Mouse (Mus musculus) forebrain, embryonic 16.5 days (tissue): ENCODE measurements around the gene Set. TPM values are rescaled to one million over a fixed set of nuclear protein-coding genes. Genes with fewer than 3 reads are reported as not detected.

Source experiments
- ATAC-seq: fragments of 200-750 bp; cut with Nextera tagmentation; 2 replicates; pipeline ENCODE4 v1.8.0; 2017; ENCODE audit warnings: mild to moderate bottlenecking, moderate library complexity
- H3K27ac ChIP-seq: fragments of 300-500 bp; sonication (generic); 2 replicates; pipeline ENCODE4 v1.5.1; 2014; ENCODE audit warnings: low read length, control low read depth
- H3K27me3 ChIP-seq: fragments of 300-500 bp; sonication (generic); replicated peaks from 2 replicates; pipeline ENCODE4 v1.6.1; 2014; ENCODE audit warnings: low read length; ENCODE audit not compliant: control insufficient read depth, insufficient read depth
- H3K36me3 ChIP-seq: fragments of 300-500 bp; sonication (generic); 2 replicates; pipeline ENCODE4 v1.6.1; 2014; ENCODE audit not compliant: control insufficient read depth, insufficient read depth
- H3K4me1 ChIP-seq: fragments of 300-500 bp; sonication (generic); replicated peaks from 2 replicates; pipeline ENCODE4 v1.6.1; 2014; ENCODE audit warnings: low read length; ENCODE audit not compliant: control insufficient read depth, insufficient read depth
- H3K4me2 ChIP-seq: fragments of 300-500 bp; sonication (generic); 2 replicates; pipeline ENCODE4 v1.6.1; 2014; ENCODE audit warnings: mild to moderate bottlenecking, low read length, control low read depth
- H3K4me3 ChIP-seq: fragments of 300-500 bp; sonication (generic); replicated peaks from 2 replicates; pipeline ENCODE4 v1.5.1; 2014; ENCODE audit warnings: mild to moderate bottlenecking, low read length, control low read depth
- H3K9ac ChIP-seq: fragments of 300-500 bp; sonication (generic); replicated peaks from 2 replicates; pipeline ENCODE4 v1.6.1; 2014; ENCODE audit warnings: low read depth, low read length, control low read depth
- H3K9me3 ChIP-seq: fragments of 300-500 bp; sonication (generic); 2 replicates; pipeline ENCODE4 v1.6.1; 2016; ENCODE audit warnings: low read length; ENCODE audit not compliant: control insufficient read depth
- whole genome bisulfite sequencing: fragments of 180-500 bp; shearing (Covaris S2); extraction: QIAGEN DNeasy Blood & Tissue Kit; methylation state at CpG from one replicate; pipeline ENCODE4 v1.1.7; 2014; 5-methylcytosine and 5-hydroxymethylcytosine counted together
- polyA plus RNA-seq: library from polyadenylated mRNA; unstranded; fragments of >200 nt; fragmentation: Nextera tagmentation; extraction: Ambion mirVana; gene quantifications from 2 replicates; pipeline ENCODE4 v1.2.1, GENCODE M21; 2015

Gene Set
- 407 and 435 TPM in 2 replicates for polyA plus RNA-seq

GRCm38 (mm10) chr2:30057223-30057904 is at the start of gene Set:
Gene Set (plus strand): TSS chr2:30057378.
- no peak for ATAC-seq
- 51% methylated on average over 11 of the region's 12 CpGs for WGBS

GRCm38 (mm10) chr2:30009101-30009500 is 48.1 kb upstream of the Set start:
- WGBS, result 61% methylated on average over 1 of the region's 1 CpGs
- Histone ChIP-seq H3K27ac (no peak overlapping the region), H3K36me3 (peaks cover 77% of the 10 kb centered on the region), H3K9me3 (no peaks in the 10 kb centered on the region), H3K4me2 (no peak overlapping the region), H3K27me3 (no peaks in the 10 kb centered on the region), H3K4me1 (no peaks in the 10 kb centered on the region), H3K9ac (no peak overlapping the region), H3K4me3 (no peak overlapping the region)
- no peak for ATAC-seq

More at GRCm38 (mm10) chr2:30057223-30057904, at the start of gene Set:
- Histone ChIP-seq H3K9ac (no peak within 1 kb of the TSS), H3K4me2 (no peak within 1 kb of the TSS), H3K27ac (no peak within 1 kb of the TSS), H3K36me3 (no peaks in the 10 kb centered on the region), H3K9me3 (no peaks in the 10 kb centered on the region), H3K27me3 (no peaks in the 10 kb centered on the region), H3K4me1 (peaks cover 8% of the 10 kb centered on the region), H3K4me3 (no peak within 1 kb of the TSS)

- WGBS, result 65% methylated on average over 8 of the region's 8 CpGs
- H3K4me1 ChIP-seq, result no peaks in the 10 kb centered on the region
These were observed 46.3 kb upstream of the Set start for GRCm38 (mm10) chr2:30010840-30011281.

GRCm38 (mm10) chr2:30014326-30014966 is 42.7 kb upstream of the Set start:
- no peak for ATAC-seq
- H3K9ac ChIP-seq, result no peak overlapping the region
- no peak overlapping the region for H3K4me2 ChIP-seq
- H3K9me3 ChIP-seq, result no peaks in the 10 kb centered on the region
- 89% methylated on average over 11 of the region's 11 CpGs for WGBS
- H3K27me3 ChIP-seq, result no peaks in the 10 kb centered on the region
- H3K4me3 ChIP-seq, result no peak overlapping the region
- H3K4me1 ChIP-seq, result no peaks in the 10 kb centered on the region
- peaks cover 82% of the 10 kb centered on the region for H3K36me3 ChIP-seq
- H3K27ac ChIP-seq, result no peak overlapping the region

More at GRCm38 (mm10) chr2:30010840-30011281, 46.3 kb upstream of the Set start:
- no peak overlapping the region for H3K4me2 ChIP-seq
- no peak overlapping the region for H3K27ac ChIP-seq
- ATAC-seq, result no peak
- no peaks in the 10 kb centered on the region for H3K9me3 ChIP-seq
- H3K36me3 ChIP-seq, result peaks cover 82% of the 10 kb centered on the region
- no peaks in the 10 kb centered on the region for H3K27me3 ChIP-seq
- no peak overlapping the region for H3K9ac ChIP-seq
- H3K4me3 ChIP-seq, result no peak overlapping the region

DNA sequence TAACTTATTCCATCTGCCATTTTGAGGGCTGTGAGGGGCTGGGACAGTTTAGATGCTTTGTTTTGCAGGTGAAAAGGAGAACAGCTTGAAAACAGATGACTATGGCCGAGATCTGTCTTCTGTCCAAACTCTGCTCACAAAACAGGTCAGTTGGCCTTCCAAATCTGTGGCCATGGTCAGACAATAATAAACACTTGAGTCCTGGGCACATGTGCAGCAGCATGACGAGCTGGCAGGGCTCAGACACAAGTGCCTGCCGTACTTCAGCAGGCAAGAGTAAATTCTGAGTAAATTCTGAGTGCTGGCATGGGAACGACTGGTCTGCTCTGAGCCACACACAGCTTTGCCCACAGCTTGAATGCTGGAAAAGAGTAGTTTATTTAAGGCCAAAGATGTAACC is 31.7 kb upstream of the Set start:
- WGBS, result 87% methylated on average over 4 of the region's 4 CpGs

DNA sequence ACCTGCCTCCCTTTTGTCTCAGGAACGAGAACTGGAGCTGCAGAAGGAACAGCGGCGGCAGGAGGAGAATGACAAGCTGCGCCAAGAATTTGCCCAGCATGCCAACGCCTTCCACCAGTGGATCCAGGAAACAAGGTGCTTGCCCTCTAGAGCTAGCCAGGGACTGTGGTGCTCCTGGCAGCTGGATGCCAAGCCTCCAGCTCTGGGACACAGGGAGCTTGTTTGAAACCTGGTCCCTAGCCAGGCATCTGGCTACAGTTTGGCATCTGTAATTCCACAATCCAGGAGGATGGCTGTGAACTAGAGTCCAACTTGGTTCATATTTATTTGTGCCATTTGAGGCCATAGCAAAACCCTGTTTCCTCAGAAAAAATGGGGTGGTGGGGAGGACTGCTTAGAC is 30.2 kb upstream of the Set start:
- Histone ChIP-seq H3K4me2 (no peak overlapping the region), H3K4me1 (no peaks in the 10 kb centered on the region), H3K4me3 (no peak overlapping the region), H3K9ac (no peak overlapping the region), H3K36me3 (peaks cover 92% of the 10 kb centered on the region), H3K27me3 (no peaks in the 10 kb centered on the region), H3K27ac (no peak overlapping the region), H3K9me3 (no peaks in the 10 kb centered on the region)
- 92% methylated on average over 5 of the region's 5 CpGs for WGBS
- ATAC-seq, result no peak

More for the DNA sequence above, 31.7 kb upstream of the Set start:
- Histone ChIP-seq H3K4me3 (no peak overlapping the region), H3K4me2 (no peak overlapping the region), H3K4me1 (no peaks in the 10 kb centered on the region), H3K36me3 (peaks cover 94% of the 10 kb centered on the region), H3K27ac (no peak overlapping the region), H3K9ac (no peak overlapping the region), H3K9me3 (no peaks in the 10 kb centered on the region), H3K27me3 (no peaks in the 10 kb centered on the region)
- ATAC-seq, result no peak

GRCm38 (mm10) chr2:30032244-30032846 is 24.8 kb upstream of the Set start:
- Histone ChIP-seq H3K9ac (no peak overlapping the region), H3K27ac (no peak overlapping the region), H3K27me3 (no peaks in the 10 kb centered on the region), H3K4me2 (no peak overlapping the region), H3K4me3 (no peak overlapping the region), H3K36me3 (peaks cover 46% of the 10 kb centered on the region), H3K4me1 (no peaks in the 10 kb centered on the region), H3K9me3 (no peaks in the 10 kb centered on the region)
- 63% methylated on average over 11 of the region's 11 CpGs for WGBS
- no peak for ATAC-seq

DNA sequence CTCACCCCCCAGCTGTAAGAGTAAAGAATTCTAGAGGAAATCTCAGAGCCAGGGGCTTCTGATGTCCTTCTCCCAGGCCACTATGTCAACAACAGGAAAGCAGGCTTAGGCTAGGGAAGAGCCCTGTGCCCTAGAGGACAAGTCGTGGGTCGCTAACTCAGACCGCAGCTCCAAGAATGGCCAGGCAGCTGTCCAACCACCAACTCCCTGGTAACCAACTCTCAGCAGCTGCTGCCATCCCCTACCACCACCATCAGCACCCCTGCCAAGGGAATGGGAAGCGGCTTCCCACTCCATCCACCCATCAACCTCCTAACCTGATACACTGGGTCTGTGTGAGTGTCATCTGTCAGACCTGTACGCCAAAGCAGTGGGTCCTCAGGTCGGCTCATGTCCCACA is 24.2 kb upstream of the Set start:
- ATAC-seq, result no peak
- Histone ChIP-seq H3K27me3 (no peaks in the 10 kb centered on the region), H3K36me3 (peaks cover 40% of the 10 kb centered on the region), H3K4me1 (no peaks in the 10 kb centered on the region), H3K4me2 (no peak overlapping the region), H3K27ac (no peak overlapping the region), H3K9ac (no peak overlapping the region), H3K9me3 (no peaks in the 10 kb centered on the region), H3K4me3 (no peak overlapping the region)
- WGBS, result 74% methylated on average over 6 of the region's 6 CpGs

DNA sequence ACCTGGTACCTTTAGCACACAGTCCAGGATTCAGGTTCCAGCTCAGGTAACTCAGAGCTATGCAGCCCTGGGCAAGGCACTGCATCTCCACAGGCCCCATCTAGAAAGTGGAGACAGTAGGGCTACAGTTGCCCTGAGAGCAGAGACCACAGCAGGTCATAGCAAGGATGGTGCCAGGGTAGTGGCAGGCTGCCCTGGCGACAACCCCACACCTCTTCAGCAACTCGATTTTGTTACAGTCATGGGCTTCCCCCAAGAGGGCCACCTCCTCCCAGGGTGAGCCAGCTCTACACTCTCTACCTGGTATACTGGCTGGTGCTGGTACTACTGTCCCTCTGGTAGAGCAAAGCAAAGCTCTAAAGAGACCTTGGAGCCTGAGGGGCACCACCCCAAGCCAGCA is 19.4 kb upstream of the Set start:
- no peaks in the 10 kb centered on the region for H3K9me3 ChIP-seq
- 93% methylated on average over 2 of the region's 2 CpGs for WGBS

More for the DNA sequence above, 19.4 kb upstream of the Set start:
- Histone ChIP-seq H3K4me1 (no peaks in the 10 kb centered on the region; the same call in 1 of the 2 replicates), H3K4me2 (no peak overlapping the region), H3K36me3 (peaks cover 4% of the 10 kb centered on the region), H3K27me3 (no peaks in the 10 kb centered on the region), H3K9ac (no peak overlapping the region), H3K27ac (no peak overlapping the region), H3K4me3 (no peak overlapping the region)
- ATAC-seq, result no peak
